Mouse (Mus musculus): ENCODE measurements around the gene Faim2.

GRCm38 (mm10) chr15:99549901-99550300, 21.9 kb upstream of the Faim2 start:
- no peak for TF ChIP-seq CTCF (IDR thresholded peaks at IDR 0.05; ENCODE audit: control insufficient read depth, insufficient read depth, low read length)
- TF ChIP-seq POLR2A (IDR thresholded peaks at IDR 0.05; ENCODE audit: borderline replicate concordance, control insufficient read depth, low read depth, low read length) = no peak
